Mouse (Mus musculus) liver, embryonic 14.5 days (tissue): ENCODE measurements at regions not wholly inside any gene's neighbourhood (a gene's known extent, or its start where the extent isn't known, plus 50 kb on each side); places are given as distances from the start of the nearest gene placed in this dataset.

Experiments
- CTCF ChIP-seq: IDR thresholded peaks from 2 replicates; pipeline ENCODE4 v1.5.1; 2016; ENCODE audit warnings: antibody characterized with exemption, low read depth, control low read depth
- EP300 ChIP-seq: IDR thresholded peaks from 2 replicates; pipeline ENCODE4 v1.6.1; 2016; ENCODE audit warnings: antibody characterized with exemption, low read depth

DNA sequence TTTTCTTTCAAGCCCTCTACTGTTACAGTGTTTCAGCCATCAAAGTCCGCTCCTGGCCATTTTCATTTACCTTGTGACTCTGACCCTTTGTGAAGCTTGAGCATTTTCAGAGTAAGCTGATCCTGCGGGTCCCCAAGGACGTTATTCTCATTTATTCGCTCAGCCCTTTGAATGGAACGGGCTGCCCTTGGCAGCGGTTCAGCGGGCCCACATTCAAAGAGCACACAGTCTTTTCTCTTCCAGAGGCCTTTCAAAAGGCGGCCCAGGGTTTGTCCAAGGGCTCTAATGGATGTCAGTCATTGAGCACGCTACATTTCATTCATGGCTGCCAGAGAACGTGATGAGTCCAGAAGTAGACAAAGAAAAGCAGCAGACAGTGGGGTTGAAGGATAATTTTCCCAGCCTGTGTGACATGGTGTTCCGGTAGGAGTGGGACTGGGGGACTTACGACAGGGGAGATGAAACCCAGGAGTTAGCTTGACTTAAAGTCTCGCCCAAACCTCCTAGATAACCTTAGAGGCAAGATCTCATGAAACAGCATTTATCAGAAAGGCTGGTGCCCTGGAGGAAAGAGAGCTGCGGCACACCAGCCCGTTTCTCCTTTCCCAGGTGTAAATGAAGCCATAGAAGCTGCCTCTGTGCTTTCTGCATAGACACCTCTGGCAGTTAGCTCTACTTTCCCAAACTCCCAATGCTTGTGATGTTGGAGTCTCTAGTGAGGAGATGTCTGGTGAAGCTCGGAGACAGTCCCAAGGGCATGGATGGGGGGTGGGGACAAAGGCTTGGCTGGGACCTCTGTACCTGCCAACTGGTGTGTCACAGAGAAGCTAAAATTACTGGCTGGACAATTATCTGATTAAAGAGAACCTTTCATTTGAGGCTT, 112.2 kb downstream of the Rps12 start:
- TF ChIP-seq EP300 (no peak), CTCF (no peak)
